20 mouse cellular contexts compared by ENCODE assay signal in genomic region chr14:51717083-51717482, GRCm38 (mm10). TPM values are rescaled to one million over a fixed set of nuclear protein-coding genes. Genes with fewer than 3 reads are reported as not detected.
A peak's percentile ranks its signal among the peaks of the same experiment; 100 is the strongest.
DNase-seq lines count a peak whose midpoint lies in the region; TF ChIP-seq lines count a peak whose summit lies in the region.
"Had no signal": no experiment of that assay in that cellular context is flagged by ENCODE, and none has a peak within 500 bp of the region (broad histone marks: within the 10 kb centered on the region; RNA-seq: fewer than 3 reads in every experiment).

Gm5800 (minus strand) TSS chr14:51717183.

- no peak for DNase-seq in testis, postnatal 10 days (ENCODE audit: low spot score)
- DNase-seq: adrenal gland, adult 2 months; adrenal gland, adult 8-10 months; adrenal gland, postnatal 10 days; adrenal gland, postnatal 14 days; adrenal gland, postnatal 25 days; adrenal gland, postnatal 36 days; B cell, adult 2 months; cerebellum, adult 11 months; cerebellum, adult 11-12 months; cerebellum, adult 18-20 months; cerebellum, adult 2 months had no signal

- H3K4me1 ChIP-seq in testis, adult 2 months (ENCODE audit: control insufficient read depth, insufficient read depth, low read length): no peaks in the 10 kb centered on the region

- H3K27ac ChIP-seq in testis, adult 2 months (ENCODE audit: control insufficient read depth, insufficient read depth, low read depth, low read length): no peak within 1 kb of the TSS

- no peaks in the 10 kb centered on the region for H3K27me3 ChIP-seq in testis, adult 2 months (ENCODE audit: control insufficient read depth, insufficient read depth, low read length)
- H3K27me3 ChIP-seq: CH12.LX, Patski had no signal

- no peak for TF ChIP-seq CTCF in testis, adult 2 months (IDR thresholded peaks at IDR 0.05; ENCODE audit: control insufficient read depth, insufficient read depth, insufficient replicate concordance, low read depth, low read length)

- TF ChIP-seq POLR2A in testis, adult 2 months (IDR thresholded peaks at IDR 0.05; ENCODE audit: control insufficient read depth, low read depth, low read length): no peak

- peak within 1 kb of the TSS; percentile 69 for H3K4me3 ChIP-seq in testis, adult 2 months (ENCODE audit: control insufficient read depth, low read depth, low read length)

- H3K36me3 ChIP-seq in testis, adult 2 months (ENCODE audit: control insufficient read depth, insufficient read depth, low read length): no peaks in the 10 kb centered on the region
- H3K36me3 ChIP-seq: G1E had no signal

RNA-seq across cellular contexts. Expression of gene Gm5800, which starts in this region (rescaled TPM):
- 7.2 and 11.5 TPM in 2 replicates for polyA plus RNA-seq in testis, adult 2 months (2012; rRNA removed)
- polyA plus RNA-seq: activated CD4-positive, CD25-positive, alpha-beta regulatory T cell, adult 4 months; adrenal gland, adult 2 months; brain, embryonic 14.5 days; C2C12; CD4-positive, CD25-positive, alpha-beta regulatory T cell, adult 4 months; cerebellum, adult 2 months; G1E; Patski had no signal
